Mouse (Mus musculus): ENCODE measurements around the gene Umad1. TPM values are rescaled to one million over a fixed set of nuclear protein-coding genes. Genes with fewer than 3 reads are reported as not detected.

Gene Umad1
- polyA plus RNA-seq, 1 experiment: 5.9 TPM

DNA sequence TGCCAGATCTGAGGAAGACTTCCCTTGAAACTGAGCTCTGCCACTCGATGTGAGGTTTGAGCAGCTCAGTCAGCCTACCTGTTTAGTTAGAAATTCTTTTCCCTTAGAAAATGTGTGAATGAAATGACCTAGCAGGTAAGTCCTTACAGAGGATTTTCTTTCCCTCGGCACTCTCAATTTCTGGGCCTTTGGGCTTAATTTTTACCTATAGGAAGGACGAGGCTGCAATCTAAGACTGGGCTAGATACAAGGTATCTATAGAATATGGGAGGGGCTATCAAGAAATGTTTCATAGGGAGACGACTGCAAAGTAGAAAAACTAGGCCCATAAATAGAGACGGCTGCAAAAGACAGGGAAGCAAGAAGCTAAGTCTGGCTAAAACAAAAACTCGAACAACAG, 772 bp upstream of the Umad1 start:
- TF ChIP-seq CEBPB (IDR thresholded peaks at IDR 0.05; ENCODE audit: insufficient read depth, poor library complexity, severe bottlenecking) (no peak), POLR2A (IDR thresholded peaks at IDR 0.05; ENCODE audit: insufficient read length, low read depth) (no peak), POLR2AphosphoS2 (IDR thresholded peaks at IDR 0.05; ENCODE audit: insufficient read length, low read depth) (no peak), TCF12 (IDR thresholded peaks at IDR 0.05; ENCODE audit: insufficient read depth, poor library complexity, severe bottlenecking) (no peak), REST (IDR thresholded peaks at IDR 0.05; ENCODE audit: insufficient read depth, insufficient read length) (no peak), MAX (IDR thresholded peaks at IDR 0.05; ENCODE audit: low read depth) (no peak), E2F4 (IDR thresholded peaks at IDR 0.05; ENCODE audit: insufficient read depth) (no peak), MYOD1 (IDR thresholded peaks at IDR 0.05; ENCODE audit: control insufficient read depth in 1 of 3, insufficient read length in 2 of 3, low read depth in 2 of 3) (no peak), USF1 (IDR thresholded peaks at IDR 0.05; ENCODE audit: low read depth) (no peak), SRF (IDR thresholded peaks at IDR 0.05; ENCODE audit: control insufficient read depth, insufficient read length, low read depth) (no peak), TCF3 (IDR thresholded peaks at IDR 0.05; ENCODE audit: insufficient read length, low read depth) (no peak), MYOG (IDR thresholded peaks at IDR 0.05; ENCODE audit: control insufficient read depth in 1 of 3, insufficient read depth in 1 of 3, insufficient read length in 2 of 3, low read depth in 2 of 3) (no peak)
- H3K79me2 ChIP-seq (ENCODE audit: control insufficient read depth, insufficient read depth): peaks cover 24% of the 10 kb centered on the region
- H3K4me2 ChIP-seq (ENCODE audit: low read depth): peak overlapping the region; percentile 73
- H3ac ChIP-seq (ENCODE audit: control insufficient read depth, insufficient read length): peak overlapping the region; percentile 9
- H3K27me3 ChIP-seq (ENCODE audit: control insufficient read depth, insufficient read depth, insufficient read length): no peaks in the 10 kb centered on the region
- H3K4me3 ChIP-seq: peak overlapping the region; percentile 92
- peaks cover 5% of the 10 kb centered on the region for H3K36me3 ChIP-seq (ENCODE audit: control insufficient read depth, insufficient read depth)

DNA sequence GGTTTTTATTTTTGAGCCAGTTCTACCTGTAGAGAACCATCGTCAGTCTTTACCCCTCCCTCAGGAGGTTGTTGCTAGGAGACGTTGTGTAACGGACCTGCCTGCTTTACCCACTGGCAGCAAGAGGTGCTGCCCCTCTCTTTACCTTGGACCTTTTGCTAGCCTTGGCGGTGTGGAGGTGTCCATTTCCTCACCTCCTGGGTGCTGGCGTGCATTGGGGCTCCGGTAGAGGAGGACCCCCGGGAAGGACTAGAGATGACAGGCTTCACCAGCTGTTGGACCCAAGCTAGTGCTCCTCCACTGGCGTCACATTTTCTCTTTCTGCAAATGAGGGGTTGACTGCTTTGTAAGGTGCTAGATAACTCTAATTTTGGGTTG, 568 bp downstream of the Umad1 start:
- Histone ChIP-seq H3ac (ENCODE audit: control insufficient read depth, insufficient read length) (peak overlapping the region; percentile 13), H3K4me3 (peak overlapping the region; percentile 92), H3K79me2 (ENCODE audit: control insufficient read depth, insufficient read depth) (peaks cover 24% of the 10 kb centered on the region), H3K4me2 (ENCODE audit: low read depth) (peak overlapping the region; percentile 96), H3K36me3 (ENCODE audit: control insufficient read depth, insufficient read depth) (peaks cover 5% of the 10 kb centered on the region), H3K27me3 (ENCODE audit: control insufficient read depth, insufficient read depth, insufficient read length) (no peaks in the 10 kb centered on the region)
- TF ChIP-seq POLR2A (IDR thresholded peaks at IDR 0.05; ENCODE audit: insufficient read length, low read depth): no peak
- TF ChIP-seq MYOD1 (IDR thresholded peaks at IDR 0.05; ENCODE audit: control insufficient read depth in 1 of 3, insufficient read length in 2 of 3, low read depth in 2 of 3): peak in 1 of 3 experiments; percentile 13
- no peak for TF ChIP-seq REST (IDR thresholded peaks at IDR 0.05; ENCODE audit: insufficient read depth, insufficient read length)

DNA sequence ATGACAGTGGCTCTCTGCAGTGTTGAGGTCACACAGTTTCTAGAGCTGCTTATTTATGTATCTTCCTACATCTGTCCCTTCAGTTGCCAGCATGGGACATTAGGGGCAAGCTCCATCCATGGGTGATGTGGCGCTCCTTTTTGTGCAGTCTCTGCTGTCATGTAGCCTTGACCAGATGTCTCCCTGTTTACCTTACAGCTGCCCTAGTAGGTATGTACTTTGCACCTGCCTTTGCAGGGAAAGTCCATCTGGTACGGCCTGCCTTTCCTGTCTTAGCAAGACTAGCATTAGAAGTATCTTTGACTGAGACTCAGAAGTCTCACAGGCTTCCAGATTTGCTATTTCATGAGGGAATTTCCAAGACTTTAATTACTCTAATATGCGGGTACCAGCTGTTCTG, 12.0 kb downstream of the Umad1 start:
- H3K4me3 ChIP-seq: no peak overlapping the region
- no peak overlapping the region for H3K4me2 ChIP-seq (ENCODE audit: low read depth)
- no peaks in the 10 kb centered on the region for H3K79me2 ChIP-seq (ENCODE audit: control insufficient read depth, insufficient read depth)
- no peaks in the 10 kb centered on the region for H3K27me3 ChIP-seq (ENCODE audit: control insufficient read depth, insufficient read depth, insufficient read length)
- H3K36me3 ChIP-seq (ENCODE audit: control insufficient read depth, insufficient read depth): no peaks in the 10 kb centered on the region
- TF ChIP-seq POLR2AphosphoS2 (IDR thresholded peaks at IDR 0.05; ENCODE audit: insufficient read length, low read depth): no peak
- TF ChIP-seq TCF12 (IDR thresholded peaks at IDR 0.05; ENCODE audit: insufficient read depth, poor library complexity, severe bottlenecking): no peak
- TF ChIP-seq SRF (IDR thresholded peaks at IDR 0.05; ENCODE audit: control insufficient read depth, insufficient read length, low read depth): no peak
- TF ChIP-seq POLR2A (IDR thresholded peaks at IDR 0.05; ENCODE audit: insufficient read length, low read depth): no peak
- no peak for TF ChIP-seq CEBPB (IDR thresholded peaks at IDR 0.05; ENCODE audit: insufficient read depth, poor library complexity, severe bottlenecking)
- TF ChIP-seq MYOG (IDR thresholded peaks at IDR 0.05; ENCODE audit: control insufficient read depth in 1 of 3, insufficient read depth in 1 of 3, insufficient read length in 2 of 3, low read depth in 2 of 3): no peak
- TF ChIP-seq USF1 (IDR thresholded peaks at IDR 0.05; ENCODE audit: low read depth): no peak
- TF ChIP-seq E2F4 (IDR thresholded peaks at IDR 0.05; ENCODE audit: insufficient read depth): no peak
- TF ChIP-seq MAX (IDR thresholded peaks at IDR 0.05; ENCODE audit: low read depth): no peak
- no peak for TF ChIP-seq REST (IDR thresholded peaks at IDR 0.05; ENCODE audit: insufficient read depth, insufficient read length)
- no peak for TF ChIP-seq MYOD1 (IDR thresholded peaks at IDR 0.05; ENCODE audit: control insufficient read depth in 1 of 3, insufficient read length in 2 of 3, low read depth in 2 of 3)
- no peak for TF ChIP-seq TCF3 (IDR thresholded peaks at IDR 0.05; ENCODE audit: insufficient read length, low read depth)
- H3ac ChIP-seq (ENCODE audit: control insufficient read depth, insufficient read length): no peak overlapping the region

DNA sequence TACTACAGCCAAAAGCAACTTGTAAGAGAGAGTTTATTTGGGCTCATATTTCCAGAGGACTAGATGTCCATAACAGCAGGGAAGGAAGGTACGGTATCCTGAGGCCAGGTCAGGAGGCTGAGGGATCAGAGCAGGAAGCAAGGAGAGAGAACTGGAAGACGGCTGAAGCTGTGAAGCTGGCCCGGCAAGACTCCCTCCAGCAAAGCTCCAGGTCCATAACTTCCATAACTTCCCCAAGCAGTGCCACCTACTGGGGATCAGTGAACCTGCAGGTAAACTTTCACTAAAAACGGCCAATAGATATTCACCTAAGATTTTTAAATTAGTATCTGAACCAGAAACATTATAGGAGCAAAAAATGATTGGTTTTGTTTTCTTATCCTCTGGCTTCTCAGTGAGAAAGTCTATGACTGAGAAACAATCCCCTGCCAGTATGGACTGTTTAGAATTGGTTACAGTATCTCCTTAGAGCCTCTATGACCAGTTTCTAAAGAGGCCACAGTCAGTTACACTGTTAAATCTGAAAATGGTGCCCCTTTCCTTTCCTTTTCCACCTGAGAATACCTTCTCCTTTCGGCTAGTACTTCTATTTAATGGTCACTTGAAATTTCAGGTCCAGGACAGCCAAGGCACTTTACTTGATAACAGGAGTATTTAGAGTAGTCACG, 15.4 kb downstream of the Umad1 start:
- Histone ChIP-seq H3ac (ENCODE audit: control insufficient read depth, insufficient read length) (no peak overlapping the region), H3K4me3 (no peak overlapping the region), H3K36me3 (ENCODE audit: control insufficient read depth, insufficient read depth) (no peaks in the 10 kb centered on the region), H3K4me2 (ENCODE audit: low read depth) (no peak overlapping the region), H3K79me2 (ENCODE audit: control insufficient read depth, insufficient read depth) (no peaks in the 10 kb centered on the region), H3K27me3 (ENCODE audit: control insufficient read depth, insufficient read depth, insufficient read length) (no peaks in the 10 kb centered on the region)
- TF ChIP-seq MYOG (IDR thresholded peaks at IDR 0.05; ENCODE audit: control insufficient read depth in 1 of 3, insufficient read depth in 1 of 3, insufficient read length in 2 of 3, low read depth in 2 of 3) (no peak), SRF (IDR thresholded peaks at IDR 0.05; ENCODE audit: control insufficient read depth, insufficient read length, low read depth) (no peak), MAX (IDR thresholded peaks at IDR 0.05; ENCODE audit: low read depth) (no peak), CEBPB (IDR thresholded peaks at IDR 0.05; ENCODE audit: insufficient read depth, poor library complexity, severe bottlenecking) (no peak), POLR2A (IDR thresholded peaks at IDR 0.05; ENCODE audit: insufficient read length, low read depth) (no peak), MYOD1 (IDR thresholded peaks at IDR 0.05; ENCODE audit: control insufficient read depth in 1 of 3, insufficient read length in 2 of 3, low read depth in 2 of 3) (no peak), E2F4 (IDR thresholded peaks at IDR 0.05; ENCODE audit: insufficient read depth) (no peak), TCF12 (IDR thresholded peaks at IDR 0.05; ENCODE audit: insufficient read depth, poor library complexity, severe bottlenecking) (no peak), TCF3 (IDR thresholded peaks at IDR 0.05; ENCODE audit: insufficient read length, low read depth) (no peak), REST (IDR thresholded peaks at IDR 0.05; ENCODE audit: insufficient read depth, insufficient read length) (no peak)

DNA sequence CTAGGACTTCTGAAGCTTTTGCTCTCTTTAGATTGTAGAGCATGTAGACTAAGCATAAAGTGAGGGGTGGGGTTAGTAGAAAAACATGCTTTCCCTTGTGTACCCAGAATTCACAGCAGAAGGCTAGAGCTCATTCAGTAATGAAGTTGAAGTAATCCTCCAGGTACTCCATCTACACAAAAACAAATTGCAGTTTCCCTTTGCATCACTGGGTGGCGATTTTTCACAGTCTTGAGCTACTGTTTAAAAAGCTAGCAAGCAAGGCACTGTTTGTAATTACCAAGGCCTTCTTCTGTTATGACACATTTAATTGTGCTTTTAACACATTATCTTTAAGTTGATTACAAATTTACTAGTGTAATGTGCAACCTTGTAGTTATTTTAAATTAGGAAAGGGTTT, 16.0 kb downstream of the Umad1 start:
- H3K4me2 ChIP-seq (ENCODE audit: low read depth): no peak overlapping the region
- H3ac ChIP-seq (ENCODE audit: control insufficient read depth, insufficient read length): no peak overlapping the region
- H3K36me3 ChIP-seq (ENCODE audit: control insufficient read depth, insufficient read depth): no peaks in the 10 kb centered on the region
- no peaks in the 10 kb centered on the region for H3K79me2 ChIP-seq (ENCODE audit: control insufficient read depth, insufficient read depth)
- no peak overlapping the region for H3K4me3 ChIP-seq
- TF ChIP-seq REST (IDR thresholded peaks at IDR 0.05; ENCODE audit: insufficient read depth, insufficient read length): no peak
- no peak for TF ChIP-seq POLR2A (IDR thresholded peaks at IDR 0.05; ENCODE audit: insufficient read length, low read depth)
- no peak for TF ChIP-seq TCF3 (IDR thresholded peaks at IDR 0.05; ENCODE audit: insufficient read length, low read depth)
- TF ChIP-seq MYOD1 (IDR thresholded peaks at IDR 0.05; ENCODE audit: control insufficient read depth in 1 of 3, insufficient read length in 2 of 3, low read depth in 2 of 3): no peak
- no peak for TF ChIP-seq POLR2AphosphoS2 (IDR thresholded peaks at IDR 0.05; ENCODE audit: insufficient read length, low read depth)
- no peak for TF ChIP-seq TCF12 (IDR thresholded peaks at IDR 0.05; ENCODE audit: insufficient read depth, poor library complexity, severe bottlenecking)
- TF ChIP-seq MAX (IDR thresholded peaks at IDR 0.05; ENCODE audit: low read depth): no peak
- no peak for TF ChIP-seq MYOG (IDR thresholded peaks at IDR 0.05; ENCODE audit: control insufficient read depth in 1 of 3, insufficient read depth in 1 of 3, insufficient read length in 2 of 3, low read depth in 2 of 3)
- no peak for TF ChIP-seq E2F4 (IDR thresholded peaks at IDR 0.05; ENCODE audit: insufficient read depth)
- TF ChIP-seq CEBPB (IDR thresholded peaks at IDR 0.05; ENCODE audit: insufficient read depth, poor library complexity, severe bottlenecking): no peak
- no peak for TF ChIP-seq SRF (IDR thresholded peaks at IDR 0.05; ENCODE audit: control insufficient read depth, insufficient read length, low read depth)
- no peaks in the 10 kb centered on the region for H3K27me3 ChIP-seq (ENCODE audit: control insufficient read depth, insufficient read depth, insufficient read length)
